Mouse (Mus musculus) lung, postnatal 0 days (tissue): Measurements from ENCODE around the gene Gabrg3.

Source experiments
- CTCF ChIP-seq: IDR thresholded peaks from 2 replicates; pipeline ENCODE4 v1.5.1; 2016; ENCODE audit warnings: antibody characterized with exemption, mild to moderate bottlenecking
- EP300 ChIP-seq: IDR thresholded peaks from 2 replicates; pipeline ENCODE4 v1.6.1; 2016; ENCODE audit warnings: antibody characterized with exemption, mild to moderate bottlenecking, control low read depth

- TF ChIP-seq CTCF (no peak), EP300 (no peak)
These were observed 3.1 kb upstream of the Gabrg3 start for GRCm38 (mm10) chr7:57390046-57390445.
